Mouse (Mus musculus): ENCODE measurements around the gene Sdc4. TPM values are rescaled to one million over a fixed set of nuclear protein-coding genes. Genes with fewer than 3 reads are reported as not detected.

Sdc4 gene
- polyA plus RNA-seq, 1 experiment from 2014 or later = 11.6 TPM

DNA sequence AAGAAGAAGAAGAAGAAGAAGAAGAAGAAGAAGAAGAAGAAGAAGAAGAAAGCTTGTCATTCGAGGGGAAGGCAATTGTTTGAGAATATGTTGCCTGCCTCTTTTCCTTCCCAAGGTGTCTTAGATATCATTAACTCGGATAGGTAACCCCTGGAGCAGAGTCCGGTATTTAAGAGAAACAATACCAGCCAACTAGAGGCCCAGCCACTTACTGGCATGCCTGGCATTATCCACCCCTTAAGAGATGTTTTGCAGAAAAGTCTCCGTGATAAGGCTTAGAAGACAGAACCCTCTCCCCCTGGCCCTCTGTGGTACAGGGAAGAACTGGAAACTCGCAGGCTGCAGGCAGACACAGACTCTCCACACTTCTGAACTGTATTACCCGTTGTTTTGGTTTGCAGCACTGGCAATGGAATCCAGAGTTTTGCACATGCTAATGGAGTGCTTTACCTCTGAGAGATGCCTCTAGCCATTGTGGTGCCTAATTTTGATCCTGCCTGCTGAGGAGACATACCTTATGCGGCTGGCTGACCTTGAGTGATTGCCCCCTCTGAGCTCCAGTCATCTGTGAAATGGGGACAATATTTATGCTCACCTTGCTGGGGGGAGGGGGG, 10.3 kb upstream of the Sdc4 start:
- DNase-seq (ENCODE audit: low spot score) = no peak
- Histone ChIP-seq H3K4me3 (ENCODE audit: low read depth, low read length) (no peak overlapping the region), H3K27me3 (ENCODE audit: control insufficient read depth, insufficient read depth, low read length) (no peaks in the 10 kb centered on the region), H3K36me3 (ENCODE audit: control insufficient read depth, insufficient read depth, low read length) (no peaks in the 10 kb centered on the region), H3K27ac (ENCODE audit: low read depth, low read length) (no peak overlapping the region), H3K9ac (ENCODE audit: low read depth, low read length) (no peak overlapping the region), H3K4me1 (replicated peaks; ENCODE audit: control insufficient read depth, insufficient read depth, low read length) (peaks cover 3% of the 10 kb centered on the region; the same call in 1 of the 2 replicates), H3K9me3 (ENCODE audit: control insufficient read depth, low read length) (no peaks in the 10 kb centered on the region), H3K4me2 (replicated peaks; ENCODE audit: low read depth, low read length) (no peak overlapping the region)
- no peak for ATAC-seq (ENCODE audit: low FRiP score)
- 72% methylated on average over 7 of the region's 7 CpGs for WGBS

DNA sequence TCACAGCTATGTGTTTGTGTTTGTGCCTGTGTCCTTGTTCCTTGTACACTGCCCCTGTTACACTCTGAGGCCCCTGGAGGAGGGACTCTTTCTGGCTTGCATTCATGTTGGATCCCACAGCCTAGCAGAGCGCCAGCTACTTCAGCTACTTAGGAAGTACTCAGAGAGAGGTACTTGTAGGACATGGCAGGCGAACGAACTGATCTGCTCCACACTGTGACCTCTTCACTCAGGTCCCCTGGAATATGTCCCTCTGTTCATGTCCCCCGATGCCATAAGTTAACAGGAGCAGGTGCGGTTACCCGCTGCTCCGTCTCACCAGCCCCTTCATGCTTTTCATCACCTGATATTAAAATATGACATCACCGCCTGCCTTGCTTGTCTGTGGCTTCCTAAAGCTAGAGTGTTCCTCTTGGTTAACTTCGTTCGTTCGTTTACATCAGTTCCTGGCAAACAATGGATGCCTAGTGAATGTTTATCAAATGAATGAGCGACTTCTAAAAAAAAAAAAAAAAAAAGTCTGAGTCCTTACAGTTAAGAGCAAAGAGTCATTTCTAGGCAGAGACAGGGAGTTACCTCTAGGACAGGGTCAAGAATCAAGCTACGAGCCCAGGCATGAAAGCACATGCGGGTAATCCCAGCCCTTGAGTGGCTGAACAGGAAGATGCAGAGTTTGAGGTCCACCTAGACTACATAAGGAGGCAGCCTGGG, 9.5 kb upstream of the Sdc4 start:
- no peak for ATAC-seq (ENCODE audit: low FRiP score)
- H3K4me2 ChIP-seq (replicated peaks; ENCODE audit: low read depth, low read length) = no peak overlapping the region
- H3K9me3 ChIP-seq (ENCODE audit: control insufficient read depth, low read length) = no peaks in the 10 kb centered on the region
- no peak overlapping the region for H3K4me3 ChIP-seq (ENCODE audit: low read depth, low read length)
- WGBS = 82% methylated on average over 14 of the region's 14 CpGs
- DNase-seq (ENCODE audit: low spot score) = no peak
- H3K4me1 ChIP-seq (replicated peaks; ENCODE audit: control insufficient read depth, insufficient read depth, low read length) = peaks cover 3% of the 10 kb centered on the region; the same call in 1 of the 2 replicates
- no peaks in the 10 kb centered on the region for H3K36me3 ChIP-seq (ENCODE audit: control insufficient read depth, insufficient read depth, low read length)
- no peaks in the 10 kb centered on the region for H3K27me3 ChIP-seq (ENCODE audit: control insufficient read depth, insufficient read depth, low read length)
- H3K27ac ChIP-seq (ENCODE audit: low read depth, low read length) = no peak overlapping the region
- no peak overlapping the region for H3K9ac ChIP-seq (ENCODE audit: low read depth, low read length)

DNA sequence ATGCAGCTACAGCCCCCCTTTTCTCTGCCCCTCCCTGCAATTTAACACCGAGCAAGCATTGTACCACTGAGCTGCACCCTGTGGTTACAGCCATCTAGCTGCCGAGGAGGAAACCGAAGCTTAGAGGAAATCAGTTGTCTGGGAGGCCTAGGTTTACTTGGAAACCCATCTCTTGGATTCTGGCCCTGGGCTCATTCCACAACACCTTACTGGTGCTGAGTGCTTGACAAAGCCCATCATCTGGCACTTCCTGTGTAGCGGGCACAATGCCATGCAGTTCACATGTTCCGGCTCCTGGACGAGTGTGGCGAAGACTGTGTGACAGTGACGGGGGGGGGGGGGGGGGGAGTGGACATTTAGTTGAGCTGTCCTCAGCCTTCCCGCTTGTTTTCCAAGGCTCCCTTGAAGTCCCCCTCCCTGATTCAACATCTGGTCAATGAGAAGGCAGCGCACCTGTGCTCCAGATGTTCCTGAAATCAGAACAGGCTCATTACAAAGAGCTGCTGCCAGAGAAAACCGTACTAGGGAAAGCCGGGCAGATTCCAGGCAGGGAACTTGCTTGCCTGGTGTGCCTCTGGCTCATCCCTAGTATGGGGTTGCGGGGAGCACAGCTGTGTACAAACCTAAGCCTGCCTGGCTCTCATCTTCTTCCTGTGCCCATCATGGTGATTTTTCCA, 8.5 kb upstream of the Sdc4 start:
- Histone ChIP-seq H3K27ac (ENCODE audit: low read depth, low read length) (no peak overlapping the region), H3K27me3 (ENCODE audit: control insufficient read depth, insufficient read depth, low read length) (no peaks in the 10 kb centered on the region), H3K9me3 (ENCODE audit: control insufficient read depth, low read length) (no peaks in the 10 kb centered on the region), H3K36me3 (ENCODE audit: control insufficient read depth, insufficient read depth, low read length) (no peaks in the 10 kb centered on the region), H3K4me2 (replicated peaks; ENCODE audit: low read depth, low read length) (no peak overlapping the region), H3K9ac (ENCODE audit: low read depth, low read length) (no peak overlapping the region), H3K4me3 (ENCODE audit: low read depth, low read length) (no peak overlapping the region), H3K4me1 (replicated peaks; ENCODE audit: control insufficient read depth, insufficient read depth, low read length) (peaks cover 3% of the 10 kb centered on the region; the same call in 1 of the 2 replicates)
- WGBS = 42% methylated on average over 9 of the region's 13 CpGs
- ATAC-seq (ENCODE audit: low FRiP score) (no peak), DNase-seq (ENCODE audit: low spot score) (peak; percentile 20)

DNA sequence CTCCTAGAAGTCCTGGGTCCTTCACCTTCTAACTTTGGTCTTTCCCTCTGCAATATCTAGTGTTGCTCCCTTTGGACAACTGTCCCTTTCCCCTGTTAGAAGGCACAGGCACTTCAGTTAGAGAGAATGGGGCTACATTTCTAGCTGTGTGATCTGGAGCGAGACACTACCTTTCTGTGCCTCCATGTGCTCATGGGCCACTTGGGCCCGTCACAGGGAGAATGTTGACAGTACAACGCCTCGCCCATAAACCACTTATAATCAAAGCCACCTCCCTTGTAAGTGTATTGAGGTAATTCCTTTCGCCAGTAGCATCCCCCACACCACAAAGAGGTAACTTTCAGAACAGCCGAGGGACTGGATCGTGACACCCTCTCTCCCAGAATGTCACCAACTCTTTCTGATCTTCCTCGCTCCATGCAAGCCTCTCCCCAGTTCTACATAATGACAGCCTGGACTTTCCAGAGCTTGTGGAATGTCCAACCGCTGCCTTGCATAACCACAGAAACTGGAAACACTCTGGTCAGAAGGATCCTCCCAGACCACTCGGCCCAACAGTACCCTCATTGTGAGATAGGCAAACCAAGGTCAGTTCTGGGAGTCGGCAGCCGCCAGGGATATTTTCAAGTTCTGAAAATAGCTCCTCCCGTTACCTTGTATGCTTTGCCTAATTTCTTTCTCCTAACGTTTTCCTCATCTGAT, 5.8 kb upstream of the Sdc4 start:
- Histone ChIP-seq H3K4me3 (ENCODE audit: low read depth, low read length) (no peak overlapping the region), H3K9me3 (ENCODE audit: control insufficient read depth, low read length) (no peaks in the 10 kb centered on the region), H3K36me3 (ENCODE audit: control insufficient read depth, insufficient read depth, low read length) (no peaks in the 10 kb centered on the region), H3K9ac (ENCODE audit: low read depth, low read length) (no peak overlapping the region), H3K27me3 (ENCODE audit: control insufficient read depth, insufficient read depth, low read length) (no peaks in the 10 kb centered on the region), H3K4me2 (replicated peaks; ENCODE audit: low read depth, low read length) (no peak overlapping the region), H3K4me1 (replicated peaks; ENCODE audit: control insufficient read depth, insufficient read depth, low read length) (no peaks in the 10 kb centered on the region), H3K27ac (ENCODE audit: low read depth, low read length) (no peak overlapping the region)
- DNase-seq (ENCODE audit: low spot score) = no peak
- no peak for ATAC-seq (ENCODE audit: low FRiP score)
- WGBS = 88% methylated on average over 14 of the region's 14 CpGs

DNA sequence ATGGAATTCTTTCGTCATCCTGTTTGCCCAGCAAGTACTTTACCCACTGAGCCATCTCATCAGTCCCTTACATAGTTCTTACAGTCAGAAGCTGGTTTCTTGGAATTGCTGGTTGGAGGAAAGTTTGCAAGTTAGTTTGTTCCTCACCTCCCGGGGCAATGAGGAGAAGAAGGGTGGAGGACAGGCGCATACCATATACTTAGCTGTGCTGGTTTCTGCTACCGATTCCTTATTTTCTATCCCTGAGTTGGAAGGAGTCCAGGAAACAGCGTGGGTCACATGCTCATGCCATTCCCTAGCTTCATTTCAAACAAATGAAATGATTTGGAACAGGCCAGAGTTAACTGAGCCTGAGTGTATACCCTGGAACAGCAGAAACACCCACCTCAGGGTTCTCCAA, 5.2 kb upstream of the Sdc4 start:
- 88% methylated on average over 5 of the region's 5 CpGs for WGBS
- ATAC-seq (ENCODE audit: low FRiP score) = no peak
- Histone ChIP-seq H3K4me1 (replicated peaks; ENCODE audit: control insufficient read depth, insufficient read depth, low read length) (no peaks in the 10 kb centered on the region), H3K4me2 (replicated peaks; ENCODE audit: low read depth, low read length) (no peak overlapping the region), H3K36me3 (ENCODE audit: control insufficient read depth, insufficient read depth, low read length) (no peaks in the 10 kb centered on the region), H3K27me3 (ENCODE audit: control insufficient read depth, insufficient read depth, low read length) (no peaks in the 10 kb centered on the region), H3K9ac (ENCODE audit: low read depth, low read length) (no peak overlapping the region), H3K9me3 (ENCODE audit: control insufficient read depth, low read length) (no peaks in the 10 kb centered on the region), H3K27ac (ENCODE audit: low read depth, low read length) (no peak overlapping the region), H3K4me3 (ENCODE audit: low read depth, low read length) (no peak overlapping the region)
- DNase-seq (ENCODE audit: low spot score) = no peak

DNA sequence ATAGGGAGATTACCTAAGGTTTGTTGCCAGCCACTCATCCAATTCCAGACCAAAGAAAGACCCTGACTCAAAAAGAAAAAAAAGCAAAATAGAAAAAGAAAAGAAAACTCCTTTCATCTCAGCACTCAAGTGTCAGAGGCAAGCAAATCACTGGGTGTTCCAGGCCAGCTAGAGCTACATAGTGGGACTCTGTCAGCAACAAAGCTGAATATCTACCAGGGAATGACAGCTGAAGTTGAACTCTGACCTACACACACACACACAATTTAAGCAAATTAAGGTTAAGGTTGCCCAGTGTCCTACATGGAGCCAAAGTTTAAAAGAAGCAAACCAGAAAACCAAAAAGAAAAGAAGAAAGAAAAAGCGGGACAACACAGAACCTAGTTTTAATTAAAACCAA, 4.5 kb upstream of the Sdc4 start:
- no peak for ATAC-seq (ENCODE audit: low FRiP score)
- WGBS = 94% methylated on average over 1 of the region's 1 CpGs
- Histone ChIP-seq H3K9me3 (ENCODE audit: control insufficient read depth, low read length) (no peaks in the 10 kb centered on the region), H3K4me1 (replicated peaks; ENCODE audit: control insufficient read depth, insufficient read depth, low read length) (no peaks in the 10 kb centered on the region; the same call in 1 of the 2 replicates), H3K4me2 (replicated peaks; ENCODE audit: low read depth, low read length) (no peak overlapping the region), H3K9ac (ENCODE audit: low read depth, low read length) (no peak overlapping the region), H3K27me3 (ENCODE audit: control insufficient read depth, insufficient read depth, low read length) (no peaks in the 10 kb centered on the region), H3K27ac (ENCODE audit: low read depth, low read length) (no peak overlapping the region), H3K36me3 (ENCODE audit: control insufficient read depth, insufficient read depth, low read length) (no peaks in the 10 kb centered on the region), H3K4me3 (ENCODE audit: low read depth, low read length) (no peak overlapping the region)
- DNase-seq (ENCODE audit: low spot score) = no peak

DNA sequence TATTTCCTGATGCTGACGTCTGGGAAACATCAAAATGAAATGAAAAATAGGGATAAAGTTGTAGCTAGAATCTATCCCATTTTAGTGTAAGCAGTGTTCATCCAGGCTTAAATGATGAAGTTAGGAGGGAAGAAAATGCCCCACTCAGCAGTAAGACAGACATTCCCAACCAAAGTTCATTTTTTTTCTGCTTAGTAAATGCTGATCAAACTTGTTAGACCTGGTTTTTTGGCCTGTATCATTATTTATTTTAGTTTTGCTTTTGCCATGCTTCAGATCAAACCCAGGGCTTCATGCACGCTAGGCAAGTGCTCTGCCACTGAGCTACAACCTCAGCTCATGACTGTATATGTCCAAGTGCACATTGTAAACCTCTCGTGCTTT, 2.4 kb upstream of the Sdc4 start:
- ATAC-seq (ENCODE audit: low FRiP score) (no peak), DNase-seq (ENCODE audit: low spot score) (no peak)
- 76% methylated on average over 3 of the region's 3 CpGs for WGBS
- Histone ChIP-seq H3K27ac (ENCODE audit: low read depth, low read length) (no peak overlapping the region), H3K4me3 (ENCODE audit: low read depth, low read length) (no peak overlapping the region), H3K4me2 (replicated peaks; ENCODE audit: low read depth, low read length) (no peak overlapping the region), H3K9ac (ENCODE audit: low read depth, low read length) (no peak overlapping the region), H3K36me3 (ENCODE audit: control insufficient read depth, insufficient read depth, low read length) (no peaks in the 10 kb centered on the region), H3K9me3 (ENCODE audit: control insufficient read depth, low read length) (no peaks in the 10 kb centered on the region), H3K4me1 (replicated peaks; ENCODE audit: control insufficient read depth, insufficient read depth, low read length) (no peaks in the 10 kb centered on the region; the same call in 1 of the 2 replicates), H3K27me3 (ENCODE audit: control insufficient read depth, insufficient read depth, low read length) (no peaks in the 10 kb centered on the region)

DNA sequence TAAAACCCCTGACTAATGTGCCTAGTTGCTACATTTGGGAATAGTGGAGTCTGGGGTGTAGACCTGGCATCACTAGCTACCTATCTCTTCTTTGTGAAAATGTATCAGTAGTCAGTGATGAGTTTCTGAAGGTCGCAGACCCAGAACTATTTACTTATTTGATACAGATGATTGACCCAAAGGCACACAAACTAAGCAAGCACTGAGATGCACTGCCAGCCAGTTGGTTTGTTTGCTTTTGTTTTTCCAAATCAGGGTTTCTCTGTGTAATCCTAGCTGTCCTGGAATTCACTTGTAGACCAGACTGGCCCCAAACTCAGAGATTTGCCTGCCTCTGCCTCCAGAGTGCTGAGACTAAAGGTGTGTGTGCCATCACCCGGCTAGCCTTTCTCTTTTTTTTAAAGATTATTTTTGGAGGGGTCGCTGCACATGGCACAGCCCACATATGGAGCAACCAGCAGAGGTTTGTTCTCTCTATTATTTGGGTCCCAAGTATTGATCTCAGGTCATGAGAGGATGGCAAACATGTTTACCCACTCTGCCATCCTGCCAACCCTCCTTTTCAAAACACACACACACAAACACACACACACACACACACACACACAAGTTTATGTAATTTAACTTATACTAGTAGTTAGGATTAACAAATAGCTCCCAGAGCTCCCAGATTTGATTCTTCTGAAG, 1.9 kb upstream of the Sdc4 start:
- ATAC-seq (ENCODE audit: low FRiP score) (no peak), DNase-seq (ENCODE audit: low spot score) (no peak)
- Histone ChIP-seq H3K9ac (ENCODE audit: low read depth, low read length) (no peak overlapping the region), H3K4me2 (replicated peaks; ENCODE audit: low read depth, low read length) (no peak overlapping the region), H3K4me3 (ENCODE audit: low read depth, low read length) (no peak overlapping the region), H3K27me3 (ENCODE audit: control insufficient read depth, insufficient read depth, low read length) (no peaks in the 10 kb centered on the region), H3K36me3 (ENCODE audit: control insufficient read depth, insufficient read depth, low read length) (no peaks in the 10 kb centered on the region), H3K27ac (ENCODE audit: low read depth, low read length) (no peak overlapping the region), H3K4me1 (replicated peaks; ENCODE audit: control insufficient read depth, insufficient read depth, low read length) (no peaks in the 10 kb centered on the region; the same call in 1 of the 2 replicates), H3K9me3 (ENCODE audit: control insufficient read depth, low read length) (no peaks in the 10 kb centered on the region)
- 70% methylated on average over 3 of the region's 3 CpGs for WGBS
